Mouse (Mus musculus) lung, adult 2 months (tissue): Measurements from ENCODE around the gene Stom.

Experiments
- CTCF ChIP-seq: fragments of 200-500 bp; IDR thresholded peaks from 2 replicates; pipeline ENCODE4 v1.5.1; 2011; ENCODE audit warnings: mild to moderate bottlenecking, low read length, control low read depth; ENCODE audit not compliant: insufficient read depth
- POLR2A ChIP-seq: fragments of 200-500 bp; IDR thresholded peaks from 2 replicates; pipeline ENCODE4 v1.6.1; 2011; ENCODE audit warnings: low read depth, mild to moderate bottlenecking, control low read depth, low read length, borderline replicate concordance; ENCODE audit errors: extremely low read depth

DNA sequence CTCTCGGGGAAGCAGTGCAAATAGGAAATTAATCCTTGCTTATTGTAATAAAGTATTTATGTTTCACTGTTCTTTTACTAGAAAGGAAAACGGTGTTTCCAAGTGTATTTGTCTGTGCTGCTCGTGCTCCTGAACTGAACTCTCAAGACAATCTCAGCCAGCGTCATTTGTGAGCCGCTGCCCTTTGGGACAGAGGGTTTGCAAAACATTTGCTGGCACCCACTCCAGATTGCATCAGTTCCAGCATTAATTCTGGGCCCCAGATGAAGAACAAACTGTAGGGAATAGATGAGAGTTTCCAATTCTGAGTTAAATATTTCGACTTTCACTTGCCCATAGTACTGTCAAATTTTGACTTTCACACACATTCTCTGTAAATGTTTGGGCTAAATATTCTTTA, 1.9 kb upstream of the Stom start:
- TF ChIP-seq CTCF = no peak
- TF ChIP-seq POLR2A = no peak
